12 mouse cellular contexts compared by ENCODE assay signal in the genomic region with DNA sequence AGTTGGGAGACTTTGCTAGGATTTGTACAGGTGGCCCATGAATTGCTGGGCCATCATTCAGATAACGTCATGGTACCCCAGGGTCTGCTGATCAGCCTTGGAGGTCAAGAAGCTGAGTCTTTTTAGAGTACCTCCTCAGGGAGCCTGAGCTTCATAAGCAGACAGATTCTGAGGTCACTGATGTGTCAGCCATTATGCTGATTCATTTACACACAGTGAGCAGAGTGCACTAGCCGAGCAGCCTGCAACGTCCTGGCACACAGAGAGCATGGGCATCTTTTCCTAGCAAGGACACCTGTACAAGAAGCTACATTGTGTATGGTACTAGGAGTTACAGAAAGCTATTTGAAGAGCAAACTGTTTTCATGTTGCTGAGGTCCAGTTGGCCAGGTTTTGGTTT.
DNase-seq lines count a peak whose midpoint lies in the region.
"Had no signal": no experiment of that assay in that cellular context is flagged by ENCODE, and none has a peak within 500 bp of the region (broad histone marks: within the 10 kb centered on the region; RNA-seq: fewer than 3 reads in every experiment).

No protein-coding gene starts in this region.

- peak; percentile 70 for DNase-seq in heart, adult 11 months
- no peak for DNase-seq in heart, adult 9 months (ENCODE audit: low spot score in 2 of 2)
- DNase-seq in retina, embryonic 14.5 days (ENCODE audit: low spot score) = peak; percentile 35
- no peak for DNase-seq in retina, postnatal 1 day
- peak; percentile 41 for DNase-seq in NIH3T3 (ENCODE audit: low read depth)
- DNase-seq in right cerebral cortex, postnatal 10 days (ENCODE audit: low spot score in 2 of 2) = no peak
- no peak for DNase-seq in thymus, postnatal 25 days
- DNase-seq: adrenal gland, postnatal 10 days; B cell, adult 2 months; cerebellum, adult 11-12 months; cerebellum, adult 9-10 months; forebrain, postnatal 0 days had no signal

Comparison
In these comparisons a context has a peak if more than half of its experiments do, and no peak if none do; other contexts are left out.
1. DNase-seq: peak in heart, adult 11 months (single experiment), retina, embryonic 14.5 days (single experiment) and NIH3T3 (single experiment); none in heart, adult 9 months (0 of 2), retina, postnatal 1 day (single experiment), right cerebral cortex, postnatal 10 days (0 of 2) and thymus, postnatal 25 days (single experiment).